Mouse (Mus musculus): ENCODE data around the gene Mphosph9. TPM values are rescaled to one million over a fixed set of nuclear protein-coding genes. Genes with fewer than 3 reads are reported as not detected.
"Not testable (repeated sequence)": the region's sequence is repeated elsewhere in the genome, so short reads cannot be mapped to it uniquely, and the experiment has no call there.

Mphosph9 gene
- 5.6 and 6.6 TPM in 2 replicates for polyA plus RNA-seq (2015; fragmentation: Nextera tagmentation; extraction: Ambion mirVana)

- H3K9ac ChIP-seq (ENCODE audit: low read depth, low read length): peak within 1 kb of the TSS; percentile 79
- H3K4me1 ChIP-seq (ENCODE audit: control insufficient read depth, insufficient read depth, low read length): peaks cover 7% of the 10 kb centered on the region
- ATAC-seq: peak; percentile 99
- H3K27ac ChIP-seq (ENCODE audit: low read length): peak within 1 kb of the TSS; percentile 90
- H3K4me2 ChIP-seq (ENCODE audit: low read depth, low read length): peak within 1 kb of the TSS; percentile 85
- H3K27me3 ChIP-seq (replicated peaks; ENCODE audit: control insufficient read depth, insufficient read depth, low read length): no peaks in the 10 kb centered on the region
- H3K9me3 ChIP-seq (ENCODE audit: control insufficient read depth, low read length): no peaks in the 10 kb centered on the region
- peak within 1 kb of the TSS; percentile 70 for H3K4me3 ChIP-seq (ENCODE audit: low read length)
- under 1% methylated on average over 72 of the region's 72 CpGs for WGBS
- no peaks in the 10 kb centered on the region for H3K36me3 ChIP-seq (ENCODE audit: control insufficient read depth, insufficient read depth, low read length)
Measured at GRCm38 (mm10) chr5:124327510-124328364, at the start of gene Mphosph9, which contains the start of gene 2810006K23Rik. Gene Mphosph9, minus strand, starts transcription at chr5:124327972. Gene 2810006K23Rik, plus strand, starts transcription at chr5:124328089.

- Histone ChIP-seq H3K27me3 (replicated peaks; ENCODE audit: control insufficient read depth, insufficient read depth, low read length) (no peaks in the 10 kb centered on the region), H3K4me3 (ENCODE audit: low read length) (no peak overlapping the region), H3K4me2 (ENCODE audit: low read depth, low read length) (no peak overlapping the region), H3K36me3 (ENCODE audit: control insufficient read depth, insufficient read depth, low read length) (peaks cover 15% of the 10 kb centered on the region), H3K4me1 (ENCODE audit: control insufficient read depth, insufficient read depth, low read length) (no peaks in the 10 kb centered on the region), H3K27ac (ENCODE audit: low read length) (no peak overlapping the region), H3K9me3 (ENCODE audit: control insufficient read depth, low read length) (no peaks in the 10 kb centered on the region), H3K9ac (ENCODE audit: low read depth, low read length) (no peak overlapping the region)
- WGBS: 93% methylated on average over 4 of the region's 4 CpGs
- ATAC-seq: no peak
Measured at GRCm38 (mm10) chr5:124377149-124377548, 49.4 kb upstream of the Mphosph9 start.

GRCm38 (mm10) chr5:124376401-124376800 lies 48.6 kb upstream of the Mphosph9 start:
- H3K4me2 ChIP-seq (ENCODE audit: low read depth, low read length): no peak overlapping the region
- H3K9me3 ChIP-seq (ENCODE audit: control insufficient read depth, low read length): no peaks in the 10 kb centered on the region
- peaks cover 15% of the 10 kb centered on the region for H3K36me3 ChIP-seq (ENCODE audit: control insufficient read depth, insufficient read depth, low read length)
- H3K27ac ChIP-seq (ENCODE audit: low read length): no peak overlapping the region
- H3K9ac ChIP-seq (ENCODE audit: low read depth, low read length): no peak overlapping the region
- no peak overlapping the region for H3K4me3 ChIP-seq (ENCODE audit: low read length)
- WGBS: 89% methylated on average over 1 of the region's 1 CpGs
- H3K4me1 ChIP-seq (ENCODE audit: control insufficient read depth, insufficient read depth, low read length): no peaks in the 10 kb centered on the region
- H3K27me3 ChIP-seq (replicated peaks; ENCODE audit: control insufficient read depth, insufficient read depth, low read length): no peaks in the 10 kb centered on the region
- no peak for ATAC-seq

GRCm38 (mm10) chr5:124374298-124374697 lies 46.5 kb upstream of the Mphosph9 start:
- ATAC-seq: no peak
- Histone ChIP-seq H3K9me3 (ENCODE audit: control insufficient read depth, low read length) (no peaks in the 10 kb centered on the region), H3K27me3 (replicated peaks; ENCODE audit: control insufficient read depth, insufficient read depth, low read length) (no peaks in the 10 kb centered on the region), H3K4me2 (ENCODE audit: low read depth, low read length) (no peak overlapping the region), H3K4me3 (ENCODE audit: low read length) (no peak overlapping the region), H3K27ac (ENCODE audit: low read length) (no peak overlapping the region), H3K36me3 (ENCODE audit: control insufficient read depth, insufficient read depth, low read length) (peaks cover 17% of the 10 kb centered on the region), H3K4me1 (ENCODE audit: control insufficient read depth, insufficient read depth, low read length) (no peaks in the 10 kb centered on the region), H3K9ac (ENCODE audit: low read depth, low read length) (no peak overlapping the region)
- 94% methylated on average over 7 of the region's 7 CpGs for WGBS

- no peak for ATAC-seq
Measured at GRCm38 (mm10) chr5:124366721-124367120, 38.9 kb upstream of the Mphosph9 start.

GRCm38 (mm10) chr5:124365754-124366153 lies 38.0 kb upstream of the Mphosph9 start:
- Histone ChIP-seq H3K27me3 (replicated peaks; ENCODE audit: control insufficient read depth, insufficient read depth, low read length) (no peaks in the 10 kb centered on the region), H3K27ac (ENCODE audit: low read length) (no peak overlapping the region), H3K9me3 (ENCODE audit: control insufficient read depth, low read length) (no peaks in the 10 kb centered on the region), H3K36me3 (ENCODE audit: control insufficient read depth, insufficient read depth, low read length) (0 out of 2 replicates have a peak, but pooled peaks cover 5% of the 10 kb centered on the region), H3K9ac (ENCODE audit: low read depth, low read length) (no peak overlapping the region), H3K4me3 (ENCODE audit: low read length) (no peak overlapping the region), H3K4me2 (ENCODE audit: low read depth, low read length) (no peak overlapping the region), H3K4me1 (ENCODE audit: control insufficient read depth, insufficient read depth, low read length) (no peaks in the 10 kb centered on the region)
- WGBS: 93% methylated on average over 2 of the region's 2 CpGs
- ATAC-seq: no peak

More at GRCm38 (mm10) chr5:124366721-124367120, 38.9 kb upstream of the Mphosph9 start:
- Histone ChIP-seq H3K4me3 (ENCODE audit: low read length) (no peak overlapping the region), H3K9ac (ENCODE audit: low read depth, low read length) (no peak overlapping the region), H3K36me3 (ENCODE audit: control insufficient read depth, insufficient read depth, low read length) (0 out of 2 replicates have a peak, but pooled peaks cover 5% of the 10 kb centered on the region), H3K9me3 (ENCODE audit: control insufficient read depth, low read length) (no peaks in the 10 kb centered on the region), H3K4me1 (ENCODE audit: control insufficient read depth, insufficient read depth, low read length) (no peaks in the 10 kb centered on the region), H3K27ac (ENCODE audit: low read length) (no peak overlapping the region), H3K27me3 (replicated peaks; ENCODE audit: control insufficient read depth, insufficient read depth, low read length) (no peaks in the 10 kb centered on the region), H3K4me2 (ENCODE audit: low read depth, low read length) (no peak overlapping the region)
- WGBS: 70% methylated on average over 3 of the region's 3 CpGs

- H3K27ac ChIP-seq (ENCODE audit: low read length): no peak overlapping the region
- H3K9me3 ChIP-seq (ENCODE audit: control insufficient read depth, low read length): no peaks in the 10 kb centered on the region
- no peak overlapping the region for H3K4me3 ChIP-seq (ENCODE audit: low read length)
- H3K36me3 ChIP-seq (ENCODE audit: control insufficient read depth, insufficient read depth, low read length): 0 out of 2 replicates have a peak, but pooled peaks cover 2% of the 10 kb centered on the region
- H3K4me2 ChIP-seq (ENCODE audit: low read depth, low read length): no peak overlapping the region
- no peaks in the 10 kb centered on the region for H3K27me3 ChIP-seq (replicated peaks; ENCODE audit: control insufficient read depth, insufficient read depth, low read length)
- H3K9ac ChIP-seq (ENCODE audit: low read depth, low read length): no peak overlapping the region
- no peak for ATAC-seq
- no peaks in the 10 kb centered on the region for H3K4me1 ChIP-seq (ENCODE audit: control insufficient read depth, insufficient read depth, low read length)
- WGBS: 90% methylated on average over 6 of the region's 6 CpGs
Measured at GRCm38 (mm10) chr5:124364173-124364918, 36.6 kb upstream of the Mphosph9 start.

- not testable (repeated sequence) for H3K27me3 ChIP-seq (replicated peaks; ENCODE audit: control insufficient read depth, insufficient read depth, low read length); ATAC-seq; H3K4me3 ChIP-seq (ENCODE audit: low read length); H3K9ac ChIP-seq (ENCODE audit: low read depth, low read length); H3K4me2 ChIP-seq (ENCODE audit: low read depth, low read length); H3K9me3 ChIP-seq (ENCODE audit: control insufficient read depth, low read length); H3K36me3 ChIP-seq (ENCODE audit: control insufficient read depth, insufficient read depth, low read length); H3K27ac ChIP-seq (ENCODE audit: low read length); H3K4me1 ChIP-seq (ENCODE audit: control insufficient read depth, insufficient read depth, low read length)
- 90% methylated on average over 5 of the region's 5 CpGs for WGBS
Measured at GRCm38 (mm10) chr5:124362982-124363381, 35.2 kb upstream of the Mphosph9 start, which contains the start of gene Cdk2ap1. Gene Cdk2ap1, minus strand, starts transcription at chr5:124363082.

GRCm38 (mm10) chr5:124359641-124360040 lies 31.9 kb upstream of the Mphosph9 start:
- ATAC-seq: no peak
- H3K4me3 ChIP-seq (ENCODE audit: low read length): no peak overlapping the region
- H3K36me3 ChIP-seq (ENCODE audit: control insufficient read depth, insufficient read depth, low read length): no peaks in the 10 kb centered on the region
- H3K4me1 ChIP-seq (ENCODE audit: control insufficient read depth, insufficient read depth, low read length): no peaks in the 10 kb centered on the region
- H3K4me2 ChIP-seq (ENCODE audit: low read depth, low read length): no peak overlapping the region
- no peaks in the 10 kb centered on the region for H3K9me3 ChIP-seq (ENCODE audit: control insufficient read depth, low read length)
- H3K27ac ChIP-seq (ENCODE audit: low read length): no peak overlapping the region
- no peaks in the 10 kb centered on the region for H3K27me3 ChIP-seq (replicated peaks; ENCODE audit: control insufficient read depth, insufficient read depth, low read length)
- 87% methylated on average over 2 of the region's 2 CpGs for WGBS
- H3K9ac ChIP-seq (ENCODE audit: low read depth, low read length): no peak overlapping the region

Data from intestine, embryonic 16.5 days (tissue).